Mouse (Mus musculus): ENCODE results near the gene Rsph14. TPM values are rescaled to one million over a fixed set of nuclear protein-coding genes. Genes with fewer than 3 reads are reported as not detected.

Gene Rsph14
- polyA plus RNA-seq, 1 experiment from 2014 or later: not detected

DNA sequence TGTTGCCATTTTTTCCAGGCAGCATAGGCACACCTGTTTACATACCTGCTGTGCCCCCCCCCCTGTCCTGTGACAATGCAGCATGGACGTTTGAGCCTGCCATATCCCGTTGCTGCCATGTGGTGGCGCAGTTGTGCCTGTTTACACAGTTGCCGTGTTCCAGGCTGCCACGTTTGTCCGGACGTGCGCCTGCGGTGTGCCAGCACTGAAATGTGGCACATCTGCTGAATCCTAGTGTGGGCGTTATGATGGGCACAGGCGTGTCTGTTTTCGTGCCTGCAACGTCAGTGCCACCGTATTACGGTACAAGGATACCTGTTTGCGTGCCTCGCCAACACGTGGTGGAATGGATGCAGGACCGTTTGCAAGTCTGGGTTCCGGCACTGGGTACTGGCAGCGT, 107.1 kb downstream of the Rsph14 start:
- no peak overlapping the region for H3K9ac ChIP-seq (ENCODE audit: low read depth, low read length)
- WGBS (ENCODE audit: insufficient replicate concordance): 12% methylated on average over 21 of the region's 21 CpGs
- no peak overlapping the region for H3K27ac ChIP-seq (ENCODE audit: low read length)
- H3K4me1 ChIP-seq (ENCODE audit: control insufficient read depth, low read depth, low read length): no peaks in the 10 kb centered on the region
- no peaks in the 10 kb centered on the region for H3K9me3 ChIP-seq (replicated peaks; ENCODE audit: control insufficient read depth, low read length)
- H3K4me2 ChIP-seq (ENCODE audit: low read depth, low read length): 0 out of 2 replicates have a peak overlapping the region, but pooled peaks have one; percentile 5
- H3K4me3 ChIP-seq (ENCODE audit: low read depth, low read length): no peak overlapping the region
- no peaks in the 10 kb centered on the region for H3K36me3 ChIP-seq (ENCODE audit: control insufficient read depth, insufficient read depth)
- H3K27me3 ChIP-seq (ENCODE audit: control insufficient read depth, insufficient read depth, low read depth, low read length): no peaks in the 10 kb centered on the region
- ATAC-seq (ENCODE audit: low read depth): no peak

DNA sequence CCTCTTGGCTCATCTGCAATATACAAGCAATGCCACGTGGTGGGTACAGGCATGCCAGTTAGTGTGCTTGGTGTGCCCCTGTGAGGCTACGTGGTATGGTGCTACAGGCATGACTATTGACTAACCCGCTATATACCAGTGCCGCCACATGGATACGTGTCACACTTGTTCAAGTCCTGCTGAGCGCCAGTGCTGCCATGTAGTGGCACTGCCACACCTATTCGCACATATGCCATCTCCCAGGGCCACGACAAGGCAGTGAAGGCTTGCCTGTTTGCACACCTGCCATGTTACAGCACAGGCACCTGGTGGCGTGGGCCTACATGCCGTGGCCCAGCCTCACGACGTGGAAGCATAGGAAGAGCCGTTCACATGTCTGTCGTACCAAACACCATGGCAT, 108.1 kb downstream of the Rsph14 start:
- Histone ChIP-seq H3K4me2 (ENCODE audit: low read depth, low read length) (no peak overlapping the region), H3K4me1 (ENCODE audit: control insufficient read depth, low read depth, low read length) (no peaks in the 10 kb centered on the region), H3K36me3 (ENCODE audit: control insufficient read depth, insufficient read depth) (no peaks in the 10 kb centered on the region), H3K9ac (ENCODE audit: low read depth, low read length) (no peak overlapping the region), H3K27me3 (ENCODE audit: control insufficient read depth, insufficient read depth, low read depth, low read length) (no peaks in the 10 kb centered on the region), H3K4me3 (ENCODE audit: low read depth, low read length) (no peak overlapping the region), H3K27ac (ENCODE audit: low read length) (no peak overlapping the region), H3K9me3 (replicated peaks; ENCODE audit: control insufficient read depth, low read length) (no peaks in the 10 kb centered on the region)
- 75% methylated on average over 14 of the region's 14 CpGs for WGBS (ENCODE audit: insufficient replicate concordance)
- ATAC-seq (ENCODE audit: low read depth): no peak

DNA sequence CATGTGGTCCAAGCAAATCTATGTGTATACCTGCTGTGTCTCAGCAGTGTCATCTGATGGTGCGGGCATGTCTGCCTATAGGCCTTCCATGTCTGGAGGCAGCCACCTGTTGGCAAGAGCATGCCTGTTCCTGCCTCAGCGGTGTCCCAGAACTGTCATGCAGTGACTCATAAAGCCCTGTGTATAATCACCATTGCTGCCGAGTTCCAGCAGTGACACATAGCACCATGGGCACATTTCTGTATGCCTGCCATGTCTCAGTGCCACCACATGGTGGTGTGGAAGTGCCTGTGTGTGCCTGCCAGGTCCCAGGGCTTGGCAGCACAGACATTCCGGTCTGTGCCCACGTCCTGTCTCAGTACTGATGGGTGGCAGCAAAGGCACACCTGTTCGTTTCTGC, 109.6 kb downstream of the Rsph14 start:
- Histone ChIP-seq H3K4me2 (ENCODE audit: low read depth, low read length) (no peak overlapping the region), H3K27ac (ENCODE audit: low read length) (no peak overlapping the region), H3K36me3 (ENCODE audit: control insufficient read depth, insufficient read depth) (no peaks in the 10 kb centered on the region), H3K4me3 (ENCODE audit: low read depth, low read length) (no peak overlapping the region), H3K4me1 (ENCODE audit: control insufficient read depth, low read depth, low read length) (no peaks in the 10 kb centered on the region), H3K9ac (ENCODE audit: low read depth, low read length) (no peak overlapping the region), H3K9me3 (replicated peaks; ENCODE audit: control insufficient read depth, low read length) (no peaks in the 10 kb centered on the region), H3K27me3 (ENCODE audit: control insufficient read depth, insufficient read depth, low read depth, low read length) (no peaks in the 10 kb centered on the region)
- WGBS (ENCODE audit: insufficient replicate concordance): 36% methylated on average over 6 of the region's 6 CpGs
- no peak for ATAC-seq (ENCODE audit: low read depth)

DNA sequence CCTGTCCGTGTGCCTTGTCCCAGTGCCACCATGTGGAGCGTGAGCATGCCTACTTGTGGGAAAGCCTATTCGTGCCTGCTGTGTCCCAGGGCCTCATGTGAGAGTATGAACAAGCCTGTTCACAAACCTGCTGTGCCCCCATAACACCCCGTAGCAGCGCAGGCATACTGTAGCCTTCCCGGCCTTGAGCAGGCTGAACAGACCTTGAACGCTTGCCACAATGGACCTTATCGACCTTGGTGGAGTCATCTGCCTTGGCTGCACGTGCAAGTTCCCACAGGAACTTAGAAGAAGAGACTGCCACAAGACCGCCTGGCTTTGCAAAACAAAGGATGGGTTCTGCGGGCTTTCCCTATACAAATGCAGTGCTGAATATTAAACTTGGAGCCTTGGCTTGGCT, 110.8 kb downstream of the Rsph14 start:
- 61% methylated on average over 11 of the region's 11 CpGs for WGBS (ENCODE audit: insufficient replicate concordance)
- Histone ChIP-seq H3K4me1 (ENCODE audit: control insufficient read depth, low read depth, low read length) (no peaks in the 10 kb centered on the region), H3K4me3 (ENCODE audit: low read depth, low read length) (no peak overlapping the region), H3K27ac (ENCODE audit: low read length) (no peak overlapping the region), H3K36me3 (ENCODE audit: control insufficient read depth, insufficient read depth) (no peaks in the 10 kb centered on the region), H3K4me2 (ENCODE audit: low read depth, low read length) (no peak overlapping the region), H3K9me3 (replicated peaks; ENCODE audit: control insufficient read depth, low read length) (no peaks in the 10 kb centered on the region), H3K9ac (ENCODE audit: low read depth, low read length) (no peak overlapping the region), H3K27me3 (ENCODE audit: control insufficient read depth, insufficient read depth, low read depth, low read length) (no peaks in the 10 kb centered on the region)
- ATAC-seq (ENCODE audit: low read depth): no peak

GRCm38 (mm10) chr10:74920853-74921567, 111.4 kb downstream of the Rsph14 start:
- H3K4me2 ChIP-seq (ENCODE audit: low read depth, low read length): no peak overlapping the region
- H3K27me3 ChIP-seq (ENCODE audit: control insufficient read depth, insufficient read depth, low read depth, low read length): no peaks in the 10 kb centered on the region
- H3K9me3 ChIP-seq (replicated peaks; ENCODE audit: control insufficient read depth, low read length): no peaks in the 10 kb centered on the region
- no peak overlapping the region for H3K27ac ChIP-seq (ENCODE audit: low read length)
- no peaks in the 10 kb centered on the region for H3K36me3 ChIP-seq (ENCODE audit: control insufficient read depth, insufficient read depth)
- no peaks in the 10 kb centered on the region for H3K4me1 ChIP-seq (ENCODE audit: control insufficient read depth, low read depth, low read length)
- no peak for ATAC-seq (ENCODE audit: low read depth)
- H3K4me3 ChIP-seq (ENCODE audit: low read depth, low read length): no peak overlapping the region
- H3K9ac ChIP-seq (ENCODE audit: low read depth, low read length): no peak overlapping the region
- 36% methylated on average over 17 of the region's 17 CpGs for WGBS (ENCODE audit: insufficient replicate concordance)

GRCm38 (mm10) chr10:74919277-74919676, 113.1 kb downstream of the Rsph14 start:
- Histone ChIP-seq H3K4me3 (ENCODE audit: low read depth, low read length) (no peak overlapping the region), H3K36me3 (ENCODE audit: control insufficient read depth, insufficient read depth) (no peaks in the 10 kb centered on the region), H3K4me1 (ENCODE audit: control insufficient read depth, low read depth, low read length) (no peaks in the 10 kb centered on the region), H3K9ac (ENCODE audit: low read depth, low read length) (no peak overlapping the region), H3K4me2 (ENCODE audit: low read depth, low read length) (no peak overlapping the region), H3K9me3 (replicated peaks; ENCODE audit: control insufficient read depth, low read length) (no peaks in the 10 kb centered on the region), H3K27ac (ENCODE audit: low read length) (no peak overlapping the region), H3K27me3 (ENCODE audit: control insufficient read depth, insufficient read depth, low read depth, low read length) (no peaks in the 10 kb centered on the region)
- WGBS (ENCODE audit: insufficient replicate concordance): 28% methylated on average over 5 of the region's 5 CpGs
- ATAC-seq (ENCODE audit: low read depth): no peak

GRCm38 (mm10) chr10:74908431-74908830, 124.0 kb downstream of the Rsph14 start:
- Histone ChIP-seq H3K27ac (ENCODE audit: low read length) (no peak overlapping the region), H3K9me3 (replicated peaks; ENCODE audit: control insufficient read depth, low read length) (no peaks in the 10 kb centered on the region), H3K4me3 (ENCODE audit: low read depth, low read length) (no peak overlapping the region), H3K4me2 (ENCODE audit: low read depth, low read length) (no peak overlapping the region), H3K4me1 (ENCODE audit: control insufficient read depth, low read depth, low read length) (no peaks in the 10 kb centered on the region), H3K27me3 (ENCODE audit: control insufficient read depth, insufficient read depth, low read depth, low read length) (no peaks in the 10 kb centered on the region), H3K9ac (ENCODE audit: low read depth, low read length) (no peak overlapping the region), H3K36me3 (ENCODE audit: control insufficient read depth, insufficient read depth) (no peaks in the 10 kb centered on the region)
- no peak for ATAC-seq (ENCODE audit: low read depth)
- 40% methylated on average over 2 of the region's 2 CpGs for WGBS (ENCODE audit: insufficient replicate concordance)

Other genes with a start within 250 kb of the Rsph14 start
- gene Gnaz, start 65.4 kb downstream of the Rsph14 start, polyA plus RNA-seq (2015; fragmentation: Nextera tagmentation; extraction: Ambion mirVana): 2.8 TPM in 2 replicates
- 1.5 TPM in 2 replicates for gene Rab36, start 4.5 kb upstream of the Rsph14 start, polyA plus RNA-seq (2015; fragmentation: Nextera tagmentation; extraction: Ambion mirVana)
- gene Bcr, start 28.0 kb upstream of the Rsph14 start, polyA plus RNA-seq (2015; fragmentation: Nextera tagmentation; extraction: Ambion mirVana): 1.8 and 2.0 TPM in 2 replicates
- gene Specc1l, start 179.5 kb upstream of the Rsph14 start, polyA plus RNA-seq (2015; fragmentation: Nextera tagmentation; extraction: Ambion mirVana): 5.6 and 6.7 TPM in 2 replicates

Measured in liver, embryonic 16.5 days (tissue).